Mouse (Mus musculus) spleen, postnatal 36 days (tissue): ENCODE results near the gene Cd86.

ENCODE experiments used
- DNase-seq, 2 experiments: peaks; one replicate each; pipeline ENCODE4 v3.0.0; 2022; ENCODE audit warnings: low spot score in 2 of 2, mixed read lengths in 1 of 2

Gene Cd86

GRCm38 (mm10) chr16:36655910-36656309 is 10.0 kb downstream of the Cd86 start:
- DNase-seq: no peak

GRCm38 (mm10) chr16:36655199-36655598 is 10.7 kb downstream of the Cd86 start:
- no peak for DNase-seq

- no peak for DNase-seq
These were observed 14.6 kb downstream of the Cd86 start for GRCm38 (mm10) chr16:36651174-36651766.

GRCm38 (mm10) chr16:36650511-36650910 is 15.4 kb downstream of the Cd86 start:
- no peak for DNase-seq

- DNase-seq: no peak
These were observed 16.6 kb downstream of the Cd86 start for GRCm38 (mm10) chr16:36649304-36649703.

- no peak for DNase-seq
These were observed 20.8 kb downstream of the Cd86 start for GRCm38 (mm10) chr16:36645124-36645523.

DNA sequence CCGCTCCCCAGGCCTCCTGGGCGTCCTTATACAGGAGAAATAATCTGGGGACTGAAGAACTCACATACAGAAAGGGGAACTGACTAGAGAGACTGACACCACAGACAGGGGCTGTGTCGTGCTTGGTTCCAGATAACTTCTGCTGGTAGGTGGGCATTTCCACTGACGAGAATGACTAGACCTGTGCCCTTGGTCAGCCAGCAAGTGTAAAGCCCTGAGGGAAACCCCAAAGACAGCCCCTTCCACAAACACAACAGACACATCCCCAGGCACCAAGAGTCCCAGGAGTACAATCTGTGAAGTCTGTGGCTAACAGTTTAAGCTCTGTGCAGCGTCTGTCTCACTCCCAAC is 23.2 kb downstream of the Cd86 start:
- no peak for DNase-seq

- DNase-seq: no peak
These were observed 23.8 kb downstream of the Cd86 start for GRCm38 (mm10) chr16:36641830-36642695.

DNA sequence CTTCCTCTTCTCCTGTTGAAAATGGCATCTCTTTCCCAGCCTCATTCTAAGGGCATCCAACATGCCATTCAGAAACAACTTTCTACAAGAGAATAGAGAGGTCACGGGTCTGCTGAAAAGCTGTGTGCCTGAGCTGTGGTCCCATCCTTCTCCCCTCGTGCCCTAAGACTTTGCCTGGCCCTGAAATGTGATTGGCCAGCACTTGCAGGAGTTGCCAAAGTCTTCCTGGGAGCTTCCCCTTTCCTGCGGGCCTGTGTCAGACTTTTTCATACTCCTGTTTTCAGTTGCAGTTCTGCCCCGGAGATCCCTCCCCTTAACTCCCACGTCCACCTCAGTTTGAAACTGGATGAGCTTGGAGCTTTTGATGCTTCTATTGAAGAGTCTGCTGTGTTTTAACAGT is 24.9 kb downstream of the Cd86 start:
- DNase-seq: no peak

- no peak for DNase-seq
These were observed 25.9 kb downstream of the Cd86 start for GRCm38 (mm10) chr16:36639812-36640504.

DNA sequence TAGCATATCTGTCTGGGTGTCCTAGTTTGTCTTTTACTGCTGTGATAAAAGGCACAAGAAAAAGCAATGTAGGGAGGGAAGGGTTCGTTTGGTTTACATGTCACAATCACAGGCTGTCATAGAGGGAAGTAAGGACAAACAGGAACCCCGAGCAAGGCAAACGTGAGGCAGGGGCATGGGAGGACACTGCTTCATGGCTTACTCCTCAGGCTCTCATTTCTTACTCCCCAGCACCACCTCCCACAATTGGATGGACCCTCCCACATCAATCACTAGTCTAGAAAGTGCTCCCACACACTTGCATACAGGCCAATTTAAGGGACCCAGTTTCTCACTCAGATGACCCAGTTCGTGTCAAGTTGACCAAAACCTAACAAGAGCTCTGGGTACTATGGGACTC is 29.1 kb downstream of the Cd86 start:
- DNase-seq: no peak

DNA sequence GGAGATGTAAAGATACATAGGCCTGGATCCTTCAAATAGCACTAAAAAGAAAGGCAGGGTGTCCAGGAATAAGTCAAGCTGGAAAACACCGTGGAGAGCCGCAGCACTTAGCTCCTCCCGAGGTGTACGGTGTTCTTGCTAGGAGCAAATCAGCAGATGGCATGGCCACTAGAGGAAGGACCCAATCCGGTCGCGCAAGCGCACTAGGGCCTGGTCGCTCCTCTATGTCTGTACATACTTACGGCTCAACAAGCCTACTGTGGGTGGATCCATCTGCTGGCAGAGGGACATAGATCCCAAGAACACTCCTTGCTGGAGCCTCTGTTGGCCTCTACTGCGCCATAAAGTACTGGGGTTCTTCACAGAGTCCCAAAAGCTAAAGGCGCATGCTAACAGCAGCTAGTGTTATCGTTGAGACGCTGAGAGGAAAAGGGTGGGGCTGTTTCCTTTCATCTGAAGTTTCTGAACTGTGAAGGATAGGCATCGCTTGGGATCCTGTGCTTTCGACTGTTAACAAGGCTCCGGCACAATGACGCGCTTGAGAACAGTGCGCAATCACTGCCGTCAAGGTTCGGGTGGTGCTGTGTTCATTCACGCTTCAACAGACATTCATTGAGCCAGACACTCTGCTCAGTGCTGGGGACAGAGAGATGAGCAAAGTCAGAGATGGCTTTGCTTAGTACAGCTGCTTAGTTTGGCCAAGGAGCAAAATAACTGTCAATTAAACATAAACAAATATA is 30.7 kb downstream of the Cd86 start:
- DNase-seq: peak; percentile 26 to 33

GRCm38 (mm10) chr16:36634421-36634820 is 31.5 kb downstream of the Cd86 start:
- no peak for DNase-seq

- DNase-seq: no peak
These were observed 33.7 kb downstream of the Cd86 start for GRCm38 (mm10) chr16:36632229-36632628.

DNA sequence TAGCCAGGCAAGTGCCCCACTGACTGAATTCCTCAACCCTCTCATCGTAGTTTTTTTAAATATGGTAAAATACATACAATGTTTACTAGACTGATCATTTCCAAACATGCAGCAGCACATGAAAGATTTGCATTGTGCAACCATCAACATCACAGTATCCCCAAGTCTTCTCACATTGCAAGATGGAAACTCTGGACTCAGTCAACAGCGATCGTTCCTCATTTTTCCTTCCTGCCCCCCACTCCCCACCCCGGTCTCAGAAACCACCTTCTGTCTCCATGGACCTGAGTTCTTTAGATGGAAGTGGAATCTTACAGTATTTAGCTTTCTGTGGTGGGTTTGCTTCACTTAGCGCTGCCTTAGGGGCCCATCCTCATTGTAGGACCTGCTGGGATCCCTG is 34.3 kb downstream of the Cd86 start:
- DNase-seq: no peak

- DNase-seq: no peak
These were observed 38.1 kb downstream of the Cd86 start for GRCm38 (mm10) chr16:36627740-36628139.

GRCm38 (mm10) chr16:36626567-36627197 is 39.2 kb downstream of the Cd86 start:
- DNase-seq: peak; percentile 39 to 42

DNA sequence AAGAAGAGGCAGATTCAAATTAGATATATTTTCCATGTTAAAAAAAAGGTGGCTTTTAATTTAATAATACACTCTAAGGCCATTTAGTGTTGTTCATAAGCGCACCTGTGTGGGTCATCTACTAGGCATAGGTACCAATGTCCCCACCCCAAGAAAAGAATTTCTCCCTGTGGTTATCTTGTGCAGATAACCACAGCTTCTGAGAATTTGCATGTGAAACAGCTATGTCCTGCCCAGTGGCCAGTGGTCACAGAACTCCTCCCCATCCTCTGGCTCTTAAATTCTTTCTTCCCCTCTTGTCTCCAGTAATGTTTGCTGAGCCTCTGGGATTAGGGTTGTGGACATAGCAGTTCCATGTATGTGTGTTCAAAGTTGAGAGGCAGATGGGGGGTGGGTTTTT is 40.0 kb downstream of the Cd86 start:
- DNase-seq: no peak

DNA sequence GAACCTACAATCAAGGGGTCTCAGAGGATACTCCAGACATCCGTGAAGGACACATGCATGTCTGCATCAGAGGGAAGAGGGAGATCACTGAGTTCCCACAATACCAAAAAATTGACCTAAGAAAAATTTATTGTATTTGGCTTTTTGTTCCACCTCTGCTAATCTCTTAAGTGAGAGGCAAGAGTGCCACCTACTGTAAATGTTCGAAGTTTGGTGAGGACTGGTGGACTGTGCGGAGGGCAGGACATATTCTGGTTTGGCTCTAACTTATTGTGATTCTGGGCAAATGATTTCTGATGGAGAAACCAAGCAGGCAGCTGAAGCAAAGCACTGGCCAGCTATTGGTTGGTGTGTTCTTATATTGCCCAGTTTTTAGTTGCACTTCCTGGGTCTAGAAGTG is 43.6 kb downstream of the Cd86 start:
- no peak for DNase-seq

GRCm38 (mm10) chr16:36621108-36621507 is 44.8 kb downstream of the Cd86 start:
- no peak for DNase-seq

DNA sequence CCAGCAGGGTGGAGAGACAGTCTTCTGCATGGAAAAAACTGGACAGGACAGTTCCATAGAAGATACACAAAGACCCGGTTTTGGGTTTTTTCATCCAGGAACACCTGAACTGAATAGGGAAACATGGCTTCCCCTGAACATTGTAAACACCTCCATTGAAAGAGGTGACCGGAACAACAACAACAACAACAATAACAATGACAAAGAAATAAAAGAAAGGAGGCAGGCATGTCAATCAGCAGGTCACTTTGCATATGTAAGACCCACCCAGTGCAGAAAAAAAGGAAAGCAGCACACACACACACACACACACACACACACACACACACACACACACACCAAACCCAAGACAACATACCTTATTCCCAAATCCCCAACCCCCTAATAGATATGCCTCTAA is 52.2 kb downstream of the Cd86 start:
- no peak for DNase-seq

DNA sequence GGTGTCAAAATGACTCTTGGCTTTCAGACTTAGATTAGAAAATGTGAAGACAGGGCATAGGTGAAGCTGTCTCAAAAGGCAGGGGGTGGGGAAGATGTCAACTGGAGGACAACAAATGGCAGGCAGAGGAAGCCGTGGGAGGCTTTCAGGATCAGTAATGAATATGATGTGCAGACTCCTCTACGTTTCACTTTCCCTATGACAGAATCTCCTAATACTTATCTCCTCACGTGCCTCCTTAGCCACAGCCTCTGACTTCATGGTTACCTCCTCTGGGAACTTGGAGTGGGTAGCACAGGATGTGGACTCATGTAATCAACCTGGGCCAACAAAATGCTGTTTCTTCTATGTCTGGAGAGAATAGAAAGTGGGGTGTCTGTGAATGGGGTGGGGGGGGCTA is 63.2 kb downstream of the Cd86 start:
- no peak for DNase-seq
